Mouse (Mus musculus): ENCODE data around the gene Mfap5.

DNA sequence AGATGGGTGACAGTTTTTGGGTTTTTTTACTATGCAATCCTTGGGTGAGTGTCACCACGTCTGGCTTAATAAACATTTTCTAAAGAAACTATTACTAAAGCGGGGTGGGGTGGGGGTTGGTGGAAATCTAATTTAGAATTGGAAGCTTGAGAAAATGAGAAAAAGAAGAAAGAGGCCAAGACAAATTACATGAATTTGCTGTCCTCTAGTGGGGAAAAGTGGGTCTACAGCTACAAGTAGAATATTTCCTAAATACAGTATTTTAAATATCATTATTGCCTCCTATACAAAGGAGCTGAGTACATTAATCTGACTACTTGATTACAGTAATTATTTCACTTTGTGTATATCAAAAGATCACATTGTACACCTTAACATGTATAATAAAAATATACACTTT lies 13.7 kb downstream of the Mfap5 start:
- TF ChIP-seq CTCF (IDR thresholded peaks at IDR 0.05; ENCODE audit: borderline replicate concordance, extremely low read depth, insufficient read depth, insufficient read length) (no peak), POLR2A (IDR thresholded peaks at IDR 0.05; ENCODE audit: borderline replicate concordance, extremely low read depth, insufficient read depth, insufficient read length, poor library complexity, severe bottlenecking) (no peak)

All from brain, embryonic 14.5 days (tissue).